Mouse (Mus musculus) lung, adult 2 months (tissue): ENCODE results near the gene Bak1. TPM values are rescaled to one million over a fixed set of nuclear protein-coding genes. Genes with fewer than 3 reads are reported as not detected.

Source experiments
- DNase-seq: peaks from one replicate; pipeline ENCODE4 v3.0.0; 2022
- H3K4me1 ChIP-seq: fragments of 200-500 bp; 2 replicates; pipeline ENCODE4 v1.6.1; 2011; ENCODE audit warnings: low read length; ENCODE audit not compliant: control insufficient read depth, insufficient read depth
- H3K4me3 ChIP-seq: fragments of 200-500 bp; replicated peaks from 2 replicates; pipeline ENCODE3; 2011; ENCODE audit warnings: low read depth, mild to moderate bottlenecking, control low read depth, low read length; ENCODE audit errors: extremely low read depth
- CTCF ChIP-seq: fragments of 200-500 bp; IDR thresholded peaks from 2 replicates; pipeline ENCODE4 v1.5.1; 2011; ENCODE audit warnings: mild to moderate bottlenecking, low read length, control low read depth; ENCODE audit not compliant: insufficient read depth
- POLR2A ChIP-seq: fragments of 200-500 bp; IDR thresholded peaks from 2 replicates; pipeline ENCODE4 v1.6.1; 2011; ENCODE audit warnings: low read depth, mild to moderate bottlenecking, control low read depth, low read length, borderline replicate concordance; ENCODE audit errors: extremely low read depth
- whole genome bisulfite sequencing: fragments of 180-500 bp; shearing (Covaris S2); methylation state at CpG from one replicate; pipeline ENCODE4 v1.1.7; 2018; 5-methylcytosine and 5-hydroxymethylcytosine counted together
- polyA plus RNA-seq: library from polyadenylated mRNA; depleted of rRNA; stranded (reverse); fragments of >200 nt; gene quantifications from 2 replicates; pipeline ENCODE4 v1.2.3, GENCODE M21; 2012

Bak1 gene
- polyA plus RNA-seq, 1 experiment: 55.8 TPM

DNA sequence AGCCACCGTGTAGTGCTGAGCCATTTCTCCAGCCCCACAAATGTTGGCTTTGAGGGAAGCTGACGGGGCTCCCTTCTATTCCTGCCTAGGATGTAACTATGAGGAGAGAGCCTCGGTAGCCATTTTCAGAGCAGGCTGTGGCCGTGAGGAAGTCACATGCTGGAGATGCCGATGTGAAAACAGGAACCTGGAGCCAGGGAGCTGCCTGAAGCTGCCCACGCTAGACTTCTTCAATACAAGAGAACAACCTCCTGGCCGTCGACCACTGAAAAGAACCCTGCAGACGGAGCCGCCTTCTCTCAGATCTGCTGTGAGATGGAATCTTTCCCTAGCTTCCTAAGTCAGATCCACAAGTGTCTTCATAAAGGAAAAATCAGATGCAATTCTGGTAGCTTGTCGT lies 23.2 kb downstream of the Bak1 start:
- TF ChIP-seq POLR2A: no peak
- TF ChIP-seq CTCF: no peak
- 41% methylated on average over 11 of the region's 11 CpGs for WGBS

DNA sequence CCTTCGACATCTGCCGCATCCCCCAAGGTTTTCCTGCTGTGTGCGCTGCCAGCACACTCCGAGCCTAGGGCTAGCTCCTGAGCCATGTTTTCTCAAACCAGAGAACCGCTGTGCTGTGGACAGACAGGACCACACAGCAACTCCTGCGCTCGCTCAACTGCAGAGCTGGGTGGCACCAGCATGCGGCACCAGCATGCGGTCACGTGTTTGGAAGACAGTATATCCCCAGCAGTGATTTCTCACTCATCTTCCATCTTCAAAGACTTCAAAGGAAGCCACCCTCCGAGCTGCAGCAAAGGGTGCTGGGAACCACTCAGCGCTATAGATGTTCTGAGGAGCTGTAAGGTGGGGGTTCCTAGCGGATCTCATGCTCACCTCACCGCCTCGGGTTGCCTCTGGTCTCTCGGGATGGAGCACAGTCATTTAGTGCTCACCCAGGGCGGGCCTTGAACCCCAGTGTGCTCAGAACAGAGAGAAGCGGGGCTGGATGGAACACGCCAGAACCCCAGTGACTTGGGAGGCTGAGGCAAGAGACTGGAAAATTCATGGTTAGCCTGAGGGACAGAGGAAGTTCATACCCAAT lies 23.8 kb downstream of the Bak1 start:
- 42% methylated on average over 19 of the region's 19 CpGs for WGBS
- Histone ChIP-seq H3K4me3 (no peak overlapping the region), H3K4me1 (no peaks in the 10 kb centered on the region)
- TF ChIP-seq POLR2A: no peak
- TF ChIP-seq CTCF: no peak
- no peak for DNase-seq

More for the DNA sequence above, 23.2 kb downstream of the Bak1 start:
- no peak overlapping the region for H3K4me3 ChIP-seq
- no peaks in the 10 kb centered on the region for H3K4me1 ChIP-seq
- DNase-seq: no peak

DNA sequence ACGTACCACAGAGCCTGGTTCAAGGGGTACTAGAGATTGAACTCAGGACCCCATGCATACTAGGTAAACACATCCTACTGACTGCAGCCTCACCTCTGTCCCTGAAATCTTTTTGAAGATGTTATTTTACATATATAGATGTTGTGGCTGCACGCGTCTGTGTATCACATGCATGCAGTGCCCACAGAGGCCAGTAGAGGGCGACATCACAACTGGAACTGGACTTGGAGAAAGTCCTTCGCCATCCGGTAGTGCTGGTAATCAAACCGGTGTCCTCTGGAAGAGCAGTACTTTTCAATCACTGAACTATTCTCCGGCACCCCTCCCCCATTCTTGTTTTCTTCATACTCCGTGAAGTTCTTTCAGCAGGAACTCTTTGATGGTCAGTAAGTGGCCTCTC lies 24.4 kb downstream of the Bak1 start:
- DNase-seq: peak; percentile 66
- Histone ChIP-seq H3K4me3 (no peak overlapping the region), H3K4me1 (no peaks in the 10 kb centered on the region)
- no peak for TF ChIP-seq POLR2A
- TF ChIP-seq CTCF: peak; percentile 84
- 42% methylated on average over 9 of the region's 9 CpGs for WGBS

DNA sequence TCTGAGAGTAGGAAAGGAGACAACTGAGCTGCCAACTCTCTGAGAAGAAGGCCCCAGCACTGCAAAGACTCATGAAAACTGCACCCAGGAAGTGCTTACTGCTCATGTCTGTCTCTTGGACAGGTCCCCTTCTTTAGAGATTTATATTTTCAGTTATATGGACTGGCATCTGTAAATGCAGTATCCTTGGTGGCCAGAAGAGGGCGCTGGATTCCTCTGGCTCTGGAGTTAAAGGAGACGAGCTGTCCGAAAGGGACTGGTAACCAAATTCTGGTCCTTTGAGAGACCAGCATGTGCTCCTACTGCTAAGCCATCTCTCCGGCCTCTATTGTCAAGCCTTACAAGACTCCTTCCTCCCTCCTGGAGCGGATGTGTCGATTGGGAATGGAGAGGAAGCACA lies 26.9 kb downstream of the Bak1 start:
- Histone ChIP-seq H3K4me1 (no peaks in the 10 kb centered on the region), H3K4me3 (no peak overlapping the region)
- DNase-seq: no peak
- WGBS: 48% methylated on average over 6 of the region's 6 CpGs
- TF ChIP-seq CTCF (peak; percentile 60), POLR2A (no peak)

DNA sequence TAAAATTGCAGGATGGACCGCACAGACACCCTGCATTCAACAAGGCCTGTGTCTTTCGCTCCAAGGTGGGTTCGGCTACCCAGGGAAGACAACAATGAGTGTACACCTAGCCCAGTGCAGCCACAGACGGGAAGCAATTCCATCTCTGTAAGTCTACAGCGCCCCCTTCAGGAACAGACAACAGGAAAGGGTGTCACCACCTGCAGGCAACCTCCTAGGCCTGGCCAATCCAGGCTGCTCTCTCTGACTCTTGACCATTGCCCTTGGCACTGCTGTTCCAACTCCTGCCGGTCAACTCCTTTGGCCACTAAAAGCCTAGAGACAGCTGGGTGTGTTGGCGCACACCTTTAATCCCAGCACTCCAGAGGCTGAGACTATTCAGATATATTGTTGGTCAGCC lies 27.7 kb downstream of the Bak1 start:
- 69% methylated on average over 7 of the region's 7 CpGs for WGBS
- DNase-seq: no peak
- Histone ChIP-seq H3K4me1 (no peaks in the 10 kb centered on the region), H3K4me3 (no peak overlapping the region)
- no peak for TF ChIP-seq POLR2A
- TF ChIP-seq CTCF: peak; percentile 31; the same call in 1 of the 2 replicates

DNA sequence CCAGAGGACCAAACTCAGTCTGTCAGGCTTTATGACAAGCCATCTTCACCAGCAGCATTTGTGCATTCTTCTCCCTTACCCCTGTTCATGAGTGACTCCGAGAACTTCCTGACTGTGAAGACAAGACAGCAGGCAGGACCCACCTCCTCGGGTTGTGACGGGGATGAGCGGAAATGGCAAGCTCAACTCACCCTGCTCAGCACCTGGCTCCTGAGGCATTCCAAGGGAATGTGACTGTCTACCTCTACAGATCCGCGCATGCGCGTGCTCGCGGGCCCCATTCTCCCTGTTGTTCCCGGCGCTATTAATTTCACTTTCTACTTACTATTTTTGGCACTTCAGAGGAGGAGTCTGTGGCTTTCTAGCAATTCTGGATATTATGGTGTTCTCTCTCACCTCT lies 28.8 kb downstream of the Bak1 start:
- no peak overlapping the region for H3K4me3 ChIP-seq
- DNase-seq: no peak
- no peaks in the 10 kb centered on the region for H3K4me1 ChIP-seq
- 68% methylated on average over 12 of the region's 12 CpGs for WGBS
- TF ChIP-seq CTCF: no peak
- TF ChIP-seq POLR2A: no peak

DNA sequence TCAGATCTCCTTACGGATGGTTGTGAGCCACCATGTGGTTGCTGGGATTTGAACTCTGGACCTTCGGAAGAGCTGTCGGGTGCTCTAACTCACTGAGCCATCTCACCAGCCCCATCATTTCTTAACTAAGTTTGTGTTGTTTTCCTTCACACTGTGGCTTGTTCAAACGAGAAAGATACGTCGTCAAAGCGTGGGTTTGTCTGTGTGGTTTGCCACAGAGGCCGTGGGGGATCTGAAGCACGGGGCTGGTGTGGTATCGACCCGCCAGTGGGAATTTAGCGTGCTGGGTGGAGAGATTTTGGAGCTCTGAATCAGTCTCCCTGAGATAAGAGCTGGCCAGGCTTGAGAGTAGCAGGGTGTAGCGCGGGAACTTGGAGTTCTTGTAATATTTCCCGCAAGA lies 30.5 kb downstream of the Bak1 start:
- no peak for DNase-seq
- TF ChIP-seq CTCF (no peak), POLR2A (no peak)
- 71% methylated on average over 15 of the region's 15 CpGs for WGBS
- H3K4me1 ChIP-seq: peaks cover 5% of the 10 kb centered on the region; the same call in 1 of the 2 replicates
- no peak overlapping the region for H3K4me3 ChIP-seq

DNA sequence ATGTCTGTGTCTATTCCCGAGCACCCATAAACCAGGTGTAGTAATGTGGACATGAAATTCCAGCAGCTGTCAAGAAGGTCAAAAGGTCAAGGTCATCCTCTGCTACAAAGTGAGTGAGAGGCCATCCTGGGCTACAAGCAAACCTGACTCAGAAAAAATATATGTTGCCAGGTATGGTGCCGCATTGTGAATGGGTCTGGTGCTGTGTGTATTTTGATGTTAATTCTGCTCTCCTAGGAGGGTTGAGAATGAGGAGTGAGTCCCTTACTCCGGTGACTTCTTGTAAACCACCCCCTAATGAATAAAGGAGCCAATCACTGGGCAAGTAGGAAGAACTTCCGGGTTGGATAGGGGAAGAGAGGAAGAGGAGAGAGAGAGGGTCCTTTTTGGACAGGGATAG lies 31.1 kb downstream of the Bak1 start:
- Histone ChIP-seq H3K4me3 (no peak overlapping the region), H3K4me1 (peaks cover 5% of the 10 kb centered on the region; the same call in 1 of the 2 replicates)
- no peak for DNase-seq
- WGBS: 73% methylated on average over 4 of the region's 4 CpGs
- TF ChIP-seq POLR2A (no peak), CTCF (no peak)

DNA sequence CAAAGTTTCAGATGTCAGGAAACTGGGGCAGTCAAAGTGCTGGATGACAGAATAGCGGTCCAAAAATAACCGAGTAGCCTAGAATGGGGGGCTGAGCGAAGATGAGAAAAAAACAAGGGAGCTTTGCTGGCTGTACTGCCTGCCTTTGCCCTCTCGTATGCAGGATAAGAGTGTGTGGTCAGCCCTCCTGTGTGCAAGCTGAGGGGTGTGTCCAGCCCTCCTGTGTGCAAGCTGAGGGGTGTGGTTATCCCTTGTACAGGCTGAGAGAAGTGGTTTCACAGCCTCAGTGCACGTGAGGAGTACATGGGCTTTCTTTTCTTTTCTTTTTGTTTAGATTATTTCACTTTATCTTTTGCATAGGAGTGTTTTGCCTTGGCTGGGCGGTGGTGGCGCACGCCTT lies 33.2 kb downstream of the Bak1 start:
- DNase-seq: no peak
- WGBS: 47% methylated on average over 8 of the region's 8 CpGs

DNA sequence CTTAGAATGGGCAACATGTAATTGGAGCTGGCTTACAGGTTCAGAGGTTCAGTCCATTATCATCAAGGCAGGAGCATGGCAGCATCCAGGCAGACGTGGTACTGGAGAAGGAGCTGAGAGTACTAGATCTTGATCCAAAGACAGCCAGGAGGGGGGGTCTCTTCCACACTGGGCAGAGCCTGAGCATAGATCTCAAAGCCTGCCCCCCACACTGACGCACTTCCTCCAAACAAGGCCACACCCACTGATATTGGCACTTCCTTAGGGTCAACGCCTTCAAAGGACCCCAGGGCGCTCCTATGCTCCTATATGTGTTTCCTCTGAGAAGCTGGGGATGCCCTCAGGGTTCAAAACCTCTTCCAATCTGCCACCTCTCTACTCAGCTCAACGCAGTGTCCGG lies 33.8 kb downstream of the Bak1 start:
- H3K4me3 ChIP-seq: no peak overlapping the region
- DNase-seq: no peak
- no peak for TF ChIP-seq POLR2A
- no peak for TF ChIP-seq CTCF
- H3K4me1 ChIP-seq: peaks cover 5% of the 10 kb centered on the region; the same call in 1 of the 2 replicates
- 54% methylated on average over 6 of the region's 6 CpGs for WGBS

More for the DNA sequence above, 33.2 kb downstream of the Bak1 start:
- TF ChIP-seq CTCF: no peak
- TF ChIP-seq POLR2A: no peak
- H3K4me3 ChIP-seq: no peak overlapping the region
- H3K4me1 ChIP-seq: peaks cover 5% of the 10 kb centered on the region; the same call in 1 of the 2 replicates

DNA sequence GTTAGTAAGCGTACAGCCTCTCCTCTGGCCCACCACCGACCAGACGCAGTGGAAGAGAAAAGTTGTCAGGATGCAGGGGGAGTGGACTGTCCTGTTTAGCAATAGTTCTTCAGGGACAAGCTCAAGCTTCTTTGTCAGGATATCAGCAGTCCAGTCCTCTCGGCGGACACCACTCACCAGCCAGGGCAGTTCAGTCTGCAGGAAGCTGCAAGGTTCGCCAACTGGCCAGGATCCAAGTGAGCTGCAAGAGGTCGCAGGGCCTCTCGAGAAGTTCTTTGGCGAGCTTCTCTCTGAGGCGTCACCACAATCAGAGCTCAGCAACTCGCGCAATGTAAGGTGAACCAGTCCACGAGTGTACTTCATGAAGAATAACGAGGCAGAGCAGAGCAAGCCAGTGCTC lies 34.4 kb downstream of the Bak1 start:
- peak; percentile 57 for DNase-seq
- Histone ChIP-seq H3K4me1 (peaks cover 5% of the 10 kb centered on the region; the same call in 1 of the 2 replicates), H3K4me3 (peak overlapping the region; percentile 31)
- TF ChIP-seq CTCF (no peak), POLR2A (no peak)
- 15% methylated on average over 14 of the region's 14 CpGs for WGBS
